In genomic region chr17:83020576-83020975, GRCm38 (mm10) we compare ENCODE assay signal across 9 mouse cellular contexts.
DNase-seq lines count a peak whose midpoint lies in the region; ATAC-seq and TF ChIP-seq lines count a peak whose summit lies in the region.
"Had no signal": no experiment of that assay in that cellular context is flagged by ENCODE, and none has a peak within 500 bp of the region (broad histone marks: within the 10 kb centered on the region; RNA-seq: fewer than 3 reads in every experiment).

No protein-coding gene starts in this region.

- H3K27me3 ChIP-seq in heart, embryonic 10.5 days (ENCODE audit: insufficient read depth, poor library complexity, severe bottlenecking), result no peaks in the 10 kb centered on the region
- peaks cover 8% of the 10 kb centered on the region for H3K27me3 ChIP-seq in Patski
- no peaks in the 10 kb centered on the region for H3K27me3 ChIP-seq in thymus, adult 2 months (ENCODE audit: control insufficient read depth, insufficient read depth, low read length)
- no peaks in the 10 kb centered on the region for H3K27me3 ChIP-seq in hindbrain, embryonic 13.5 days

- 0 out of 2 replicates have a peak, but pooled peaks cover 5% of the 10 kb centered on the region for H3K4me1 ChIP-seq in heart, embryonic 10.5 days
- no peaks in the 10 kb centered on the region for H3K4me1 ChIP-seq in thymus, adult 2 months (replicated peaks; ENCODE audit: control insufficient read depth, insufficient read depth, low read length)
- H3K4me1 ChIP-seq in hindbrain, embryonic 13.5 days (replicated peaks), result no peaks in the 10 kb centered on the region

- in situ Hi-C loops in Patski (cut with MboI; ENCODE audit: low pct_unique_long_range_greater_than_20kb), result loop anchor here (10.0 kb wide), 2 partner anchors 444 to 614 kb away; partner anchors contain the start of gene Kcng3

- DNase-seq in heart, adult 11 months, result peak; percentile 96
- DNase-seq in heart, embryonic 10.5 days (ENCODE audit: low spot score), result no peak
- peak; percentile 56 for DNase-seq in Patski (ENCODE audit: low read depth, low spot score)
- DNase-seq in gastrocnemius, adult 2 months, result peak; percentile 87
- DNase-seq in kidney, postnatal 14 days, result peak; percentile 88
- peak; percentile 29 to 69 for DNase-seq in urinary bladder, postnatal 36 days (ENCODE audit: low spot score in 2 of 2)
- no peak for DNase-seq in thymus, adult 2 months

- TF ChIP-seq POLR2A in thymus, adult 2 months (IDR thresholded peaks at IDR 0.05; ENCODE audit: control insufficient read depth, extremely low read depth, insufficient read depth, low read length, poor library complexity), result no peak

- no peaks in the 10 kb centered on the region for H3K9me3 ChIP-seq in heart, embryonic 10.5 days
- no peaks in the 10 kb centered on the region for H3K9me3 ChIP-seq in hindbrain, embryonic 13.5 days

- CTCF ChIA-PET in Patski (lab: Charles Lee), result interaction anchor here (0.8 to 1.2 kb wide), 2 partner anchors 9 to 356 kb away, joined by 3 read pairs; no protein-coding TSS in a partner anchor

- ATAC-seq in Patski, result peak; percentile 68
- ATAC-seq in hindbrain, embryonic 13.5 days (ENCODE audit: low FRiP score), result no peak

- TF ChIP-seq CTCF in Patski (IDR thresholded peaks at IDR 0.05), result no peak
- no peak for TF ChIP-seq CTCF in gastrocnemius, adult 2 months (IDR thresholded peaks at IDR 0.05)
- no peak for TF ChIP-seq CTCF in thymus, adult 2 months (IDR thresholded peaks at IDR 0.05; ENCODE audit: borderline replicate concordance, control insufficient read depth, extremely low read depth, insufficient read depth, low read length, poor library complexity)

- H3K4me3 ChIP-seq in heart, embryonic 10.5 days, result no peak overlapping the region
- no peak overlapping the region; the same call in 1 of the 2 replicates for H3K4me3 ChIP-seq in gastrocnemius, adult 2 months
- no peak overlapping the region for H3K4me3 ChIP-seq in thymus, adult 2 months (ENCODE audit: control insufficient read depth, insufficient read depth, low read length)
- H3K4me3 ChIP-seq in hindbrain, embryonic 13.5 days, result no peak overlapping the region

- WGBS in heart, embryonic 10.5 days, result 78% methylated on average over 10 of the region's 10 CpGs
- 83% methylated on average over 10 of the region's 10 CpGs for WGBS in thymus, adult 2 months
- WGBS in hindbrain, embryonic 13.5 days, result 73% methylated on average over 10 of the region's 10 CpGs

- H3K27ac ChIP-seq in heart, embryonic 10.5 days, result no peak overlapping the region
- H3K27ac ChIP-seq in gastrocnemius, adult 2 months, result no peak overlapping the region
- no peak overlapping the region for H3K27ac ChIP-seq in thymus, adult 2 months (ENCODE audit: control insufficient read depth, insufficient read depth, low read length)
- no peak overlapping the region for H3K27ac ChIP-seq in hindbrain, embryonic 13.5 days
- H3K27ac ChIP-seq: macrophage had no signal

- H3K9ac ChIP-seq in hindbrain, embryonic 13.5 days, result no peak overlapping the region

- POLR2A ChIA-PET in Patski (lab: Charles Lee), result no interaction called here

- intact Hi-C loops in gastrocnemius, adult 2 months (cut with DNase I), result no loop called here

- H3K4me2 ChIP-seq in hindbrain, embryonic 13.5 days, result no peak overlapping the region

- H3K36me3 ChIP-seq in heart, embryonic 10.5 days, result no peaks in the 10 kb centered on the region
- H3K36me3 ChIP-seq in thymus, adult 2 months (ENCODE audit: control insufficient read depth, insufficient read depth, low read length), result no peaks in the 10 kb centered on the region
- no peaks in the 10 kb centered on the region for H3K36me3 ChIP-seq in hindbrain, embryonic 13.5 days

Comparison
In these comparisons a context has a peak if more than half of its experiments do, and no peak if none do; other contexts are left out.
1. DNase-seq: peak in heart, adult 11 months (single experiment), Patski (single experiment), gastrocnemius, adult 2 months (single experiment), kidney, postnatal 14 days (single experiment) and urinary bladder, postnatal 36 days (2 of 2); none in heart, embryonic 10.5 days (single experiment) and thymus, adult 2 months (single experiment).